In the genomic region with DNA sequence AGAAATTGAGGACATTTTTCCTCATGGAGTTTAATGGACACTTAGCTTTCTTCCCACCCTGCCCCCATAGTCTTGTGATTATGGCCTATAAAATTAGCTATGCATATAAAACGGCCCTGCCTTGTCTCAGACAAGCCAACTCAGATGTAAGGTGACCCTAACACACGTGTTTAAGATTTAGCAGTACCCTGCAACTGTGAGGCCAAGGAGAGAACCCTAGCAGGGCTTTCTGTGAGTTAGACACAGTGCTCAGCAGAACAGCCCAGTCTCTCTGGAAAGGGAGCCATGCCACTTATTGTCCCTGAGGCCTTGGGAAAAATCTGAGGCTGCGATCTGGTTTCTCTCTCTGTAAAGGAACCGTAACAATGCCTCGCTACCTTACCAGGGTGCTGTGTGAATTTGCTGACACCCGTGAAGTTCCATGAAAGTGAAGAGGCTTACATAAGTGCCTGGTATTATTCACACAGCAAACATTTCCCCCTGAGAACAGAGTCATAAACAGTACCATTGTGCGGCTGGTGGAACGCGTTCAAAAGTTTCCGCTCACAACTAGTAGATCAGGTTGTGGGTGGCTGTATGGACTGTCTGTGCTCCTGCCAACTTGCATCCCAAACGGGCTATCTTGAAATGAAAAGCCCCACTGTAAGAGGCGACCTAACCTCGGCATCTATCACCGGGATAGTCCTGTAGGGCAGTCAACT, we compare ENCODE assay signal across 26 mouse cellular contexts.
DNase-seq lines count a peak whose midpoint lies in the region; ATAC-seq and TF ChIP-seq lines count a peak whose summit lies in the region.
"Had no signal": no experiment of that assay in that cellular context is flagged by ENCODE, and none has a peak within 500 bp of the region (broad histone marks: within the 10 kb centered on the region; RNA-seq: fewer than 3 reads in every experiment).

No protein-coding gene starts in this region.

- TF ChIP-seq CTCF in lung, embryonic 14.5 days (IDR thresholded peaks at IDR 0.05; ENCODE audit: low read depth) = no peak
- no peak for TF ChIP-seq CTCF in lung, adult 2 months (IDR thresholded peaks at IDR 0.05; ENCODE audit: insufficient read depth, low read length)

- ATAC-seq in lung, embryonic 14.5 days (ENCODE audit: insufficient read depth) = no peak
- peak; percentile 39; the same call in 1 of the 2 replicates for ATAC-seq in embryonic facial prominence, embryonic 15.5 days (ENCODE audit: insufficient number of reproducible peaks, low FRiP score, low TSS enrichment, low read depth)
- ATAC-seq in limb, embryonic 14.5 days (ENCODE audit: low FRiP score, low read depth) = peak; percentile 73; the same call in 1 of the 2 replicates
- ATAC-seq: forebrain, embryonic 16.5 days; hindbrain, postnatal 0 days; intestine, embryonic 16.5 days; Patski had no signal

- intact Hi-C loops in left cerebral cortex, postnatal 10 days (cut with DNase I) = no loop called here

- no peaks in the 10 kb centered on the region for H3K9me3 ChIP-seq in lung, embryonic 14.5 days (ENCODE audit: low read depth, low read length)
- H3K9me3 ChIP-seq in embryonic facial prominence, embryonic 10.5 days = no peaks in the 10 kb centered on the region
- no peaks in the 10 kb centered on the region for H3K9me3 ChIP-seq in embryonic facial prominence, embryonic 15.5 days (replicated peaks)
- no peaks in the 10 kb centered on the region for H3K9me3 ChIP-seq in limb, embryonic 14.5 days (ENCODE audit: control insufficient read depth, low read length)
- H3K9me3 ChIP-seq: forebrain, embryonic 10.5 days; heart, embryonic 13.5 days; midbrain, embryonic 12.5 days had no signal

- no peak overlapping the region for H3K4me2 ChIP-seq in lung, embryonic 14.5 days
- H3K4me2 ChIP-seq in embryonic facial prominence, embryonic 15.5 days (replicated peaks) = no peak overlapping the region
- no peak overlapping the region for H3K4me2 ChIP-seq in limb, embryonic 14.5 days (replicated peaks; ENCODE audit: low read depth, low read length, severe bottlenecking)
- H3K4me2 ChIP-seq: heart, embryonic 13.5 days; midbrain, embryonic 12.5 days had no signal

- DNase-seq in lung, embryonic 14.5 days = peak; percentile 18
- no peak for DNase-seq in lung, adult 2 months
- DNase-seq in embryonic facial prominence, embryonic 10.5 days (ENCODE audit: low spot score) = no peak
- no peak for DNase-seq in limb, embryonic 14.5 days (ENCODE audit: low spot score)
- DNase-seq in left cerebral cortex, postnatal 10 days (ENCODE audit: extremely low spot score in 1 of 2, low spot score in 2 of 2) = no peak
- no peak for DNase-seq in cerebellum, postnatal 36 days
- DNase-seq: adrenal gland, postnatal 36 days; cerebellum, adult 11 months; cerebellum, postnatal 10 days; gastrocnemius, postnatal 36 days; heart, adult 2 months; heart, postnatal 14 days; kidney, adult 9 months; kidney, postnatal 36 days; layer of hippocampus, adult 9-11 months; right cerebral cortex, postnatal 14 days; spleen, adult 18-20 months had no signal

- H3K4me3 ChIP-seq in lung, embryonic 14.5 days (ENCODE audit: low read depth, low read length) = no peak overlapping the region
- no peak overlapping the region for H3K4me3 ChIP-seq in lung, adult 2 months (replicated peaks; ENCODE audit: extremely low read depth, low read depth, low read length)
- H3K4me3 ChIP-seq in embryonic facial prominence, embryonic 10.5 days = no peak overlapping the region
- no peak overlapping the region for H3K4me3 ChIP-seq in embryonic facial prominence, embryonic 15.5 days (replicated peaks)
- H3K4me3 ChIP-seq in limb, embryonic 14.5 days (replicated peaks; ENCODE audit: low read length) = no peak overlapping the region
- H3K4me3 ChIP-seq: forebrain, embryonic 10.5 days; heart, adult 2 months; heart, embryonic 13.5 days; midbrain, embryonic 12.5 days had no signal

- TF ChIP-seq POLR2A in lung, adult 2 months (IDR thresholded peaks at IDR 0.05; ENCODE audit: borderline replicate concordance, extremely low read depth, low read depth, low read length) = no peak
- no peak for TF ChIP-seq POLR2A in limb, embryonic 14.5 days (IDR thresholded peaks at IDR 0.05; ENCODE audit: borderline replicate concordance, extremely low read depth, insufficient read depth, insufficient read length)

- no peaks in the 10 kb centered on the region for H3K36me3 ChIP-seq in lung, embryonic 14.5 days (ENCODE audit: insufficient read depth)
- no peaks in the 10 kb centered on the region for H3K36me3 ChIP-seq in embryonic facial prominence, embryonic 10.5 days (replicated peaks)
- H3K36me3 ChIP-seq in embryonic facial prominence, embryonic 15.5 days = no peaks in the 10 kb centered on the region
- H3K36me3 ChIP-seq in limb, embryonic 14.5 days (ENCODE audit: control insufficient read depth, insufficient read depth, low read length) = no peaks in the 10 kb centered on the region
- H3K36me3 ChIP-seq: forebrain, embryonic 10.5 days; heart, embryonic 13.5 days; midbrain, embryonic 12.5 days had no signal

- WGBS in lung, embryonic 14.5 days = 67% methylated on average over 14 of the region's 14 CpGs
- 68% methylated on average over 14 of the region's 14 CpGs for WGBS in lung, adult 2 months
- WGBS in embryonic facial prominence, embryonic 10.5 days = 80% methylated on average over 14 of the region's 14 CpGs
- 48% methylated on average over 14 of the region's 14 CpGs for WGBS in embryonic facial prominence, embryonic 15.5 days
- 40% methylated on average over 14 of the region's 14 CpGs for whole genome bisulfite sequencing in limb, embryonic 14.5 days

- H3K9ac ChIP-seq in lung, embryonic 14.5 days = no peak overlapping the region
- no peak overlapping the region for H3K9ac ChIP-seq in embryonic facial prominence, embryonic 15.5 days
- H3K9ac ChIP-seq in limb, embryonic 14.5 days (ENCODE audit: low read depth, low read length, severe bottlenecking) = no peak overlapping the region
- H3K9ac ChIP-seq: heart, embryonic 13.5 days; liver, embryonic 14.5 days; midbrain, embryonic 12.5 days had no signal

- no peak overlapping the region for H3K27ac ChIP-seq in lung, embryonic 14.5 days (ENCODE audit: low read depth)
- H3K27ac ChIP-seq in embryonic facial prominence, embryonic 10.5 days (replicated peaks) = 0 out of 2 replicates have a peak overlapping the region, but pooled peaks have one; percentile 24
- H3K27ac ChIP-seq in embryonic facial prominence, embryonic 15.5 days (replicated peaks) = no peak overlapping the region
- no peak overlapping the region for H3K27ac ChIP-seq in limb, embryonic 14.5 days (replicated peaks; ENCODE audit: low read depth, low read length)
- H3K27ac ChIP-seq: forebrain, embryonic 10.5 days; heart, adult 2 months; heart, embryonic 13.5 days; hindbrain, postnatal 0 days; liver, embryonic 14.5 days; midbrain, embryonic 12.5 days had no signal

- peaks cover 3% of the 10 kb centered on the region; the same call in 1 of the 2 replicates for H3K4me1 ChIP-seq in lung, embryonic 14.5 days (ENCODE audit: insufficient read depth)
- no peaks in the 10 kb centered on the region for H3K4me1 ChIP-seq in lung, adult 2 months (ENCODE audit: control insufficient read depth, insufficient read depth, low read length)
- H3K4me1 ChIP-seq in embryonic facial prominence, embryonic 10.5 days = peaks cover 12% of the 10 kb centered on the region
- peaks cover 14% of the 10 kb centered on the region for H3K4me1 ChIP-seq in embryonic facial prominence, embryonic 15.5 days
- peaks cover 15% of the 10 kb centered on the region for H3K4me1 ChIP-seq in limb, embryonic 14.5 days (ENCODE audit: control insufficient read depth, insufficient read depth, low read length)
- H3K4me1 ChIP-seq: midbrain, embryonic 12.5 days had no signal

- H3K27me3 ChIP-seq in lung, embryonic 14.5 days (ENCODE audit: insufficient read depth, low read length) = no peaks in the 10 kb centered on the region
- H3K27me3 ChIP-seq in embryonic facial prominence, embryonic 10.5 days (replicated peaks; ENCODE audit: low read depth, poor library complexity, severe bottlenecking) = 0 out of 2 replicates have a peak, but pooled peaks cover 14% of the 10 kb centered on the region
- H3K27me3 ChIP-seq in embryonic facial prominence, embryonic 15.5 days = no peaks in the 10 kb centered on the region
- no peaks in the 10 kb centered on the region for H3K27me3 ChIP-seq in limb, embryonic 14.5 days (ENCODE audit: control insufficient read depth, insufficient read depth, low read length)
- H3K27me3 ChIP-seq: heart, embryonic 13.5 days; midbrain, embryonic 12.5 days; Patski had no signal
